Mouse (Mus musculus): ENCODE measurements around the gene Grik1. TPM values are rescaled to one million over a fixed set of nuclear protein-coding genes. Genes with fewer than 3 reads are reported as not detected.

Gene Grik1
- total RNA-seq, 1 experiment = not detected

GRCm38 (mm10) chr16:87902049-87902448, 388.0 kb downstream of the Grik1 start:
- Histone ChIP-seq H3K4me3 (ENCODE audit: insufficient read depth in 1 of 2, low read depth in 1 of 2, low read length in 2 of 2, poor library complexity in 1 of 2, severe bottlenecking in 1 of 2) (no peak overlapping the region), H3K4me1 (ENCODE audit: control insufficient read depth in 2 of 2, insufficient read depth in 2 of 2, low read length in 2 of 2, poor library complexity in 1 of 2) (no peaks in the 10 kb centered on the region), H3K9me3 (ENCODE audit: control insufficient read depth, insufficient read depth, low read depth, low read length) (no peaks in the 10 kb centered on the region), H3K9ac (ENCODE audit: insufficient read depth, low read depth, low read length, poor library complexity, severe bottlenecking) (no peak overlapping the region), H3K27ac (ENCODE audit: insufficient read depth, low read depth, low read length, poor library complexity, severe bottlenecking) (no peak overlapping the region), H3K36me3 (ENCODE audit: control insufficient read depth, insufficient read depth, low read length, poor library complexity, severe bottlenecking) (no peaks in the 10 kb centered on the region)
- in situ Hi-C loops (cut with MboI; ENCODE audit: low sequenced_read_pairs in 2 of 2, unreplicated experiment in 2 of 2) = no loop called here
- no peak for DNase-seq (ENCODE audit: low read depth, low spot score)
- TF ChIP-seq ZNF384 (IDR thresholded peaks at IDR 0.05; ENCODE audit: low read depth, low read length) (no peak), ZC3H11A (IDR thresholded peaks at IDR 0.05; ENCODE audit: borderline replicate concordance, low read depth, low read length) (no peak), MAFK (IDR thresholded peaks at IDR 0.05; ENCODE audit: insufficient read depth, low read depth, low read length) (no peak), HCFC1 (IDR thresholded peaks at IDR 0.05; ENCODE audit: borderline replicate concordance, insufficient read depth, low read length) (no peak), CHD2 (IDR thresholded peaks at IDR 0.05; ENCODE audit: low read depth, low read length) (no peak)

DNA sequence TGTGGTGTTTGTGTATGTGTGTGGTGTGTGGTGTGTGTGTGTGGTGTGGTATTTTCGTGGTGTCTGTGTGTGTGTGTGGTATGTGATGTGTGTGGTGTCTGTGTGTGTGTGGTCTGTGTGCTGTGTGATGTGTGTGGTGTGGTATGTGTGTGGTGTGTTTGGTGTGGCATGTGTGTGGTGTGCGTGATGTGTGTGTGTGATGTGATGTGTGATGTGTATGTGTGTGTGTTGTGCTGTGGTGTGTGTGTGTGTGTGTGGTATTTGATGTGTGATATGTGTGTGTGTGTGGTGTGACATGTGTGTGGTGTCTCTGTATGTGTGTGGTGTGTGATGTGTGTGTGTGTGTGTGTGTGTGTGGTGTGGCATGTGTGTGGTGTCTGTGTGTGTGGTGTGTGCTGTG, 388.9 kb downstream of the Grik1 start:
- no peak overlapping the region for H3K27ac ChIP-seq (ENCODE audit: insufficient read depth, low read depth, low read length, poor library complexity, severe bottlenecking)
- no peak overlapping the region for H3K9ac ChIP-seq (ENCODE audit: insufficient read depth, low read depth, low read length, poor library complexity, severe bottlenecking)
- no peaks in the 10 kb centered on the region for H3K36me3 ChIP-seq (ENCODE audit: control insufficient read depth, insufficient read depth, low read length, poor library complexity, severe bottlenecking)
- no peak for DNase-seq (ENCODE audit: low read depth, low spot score)
- in situ Hi-C loops (cut with MboI; ENCODE audit: low sequenced_read_pairs in 2 of 2, unreplicated experiment in 2 of 2) = no loop called here
- no peaks in the 10 kb centered on the region for H3K4me1 ChIP-seq (ENCODE audit: control insufficient read depth in 2 of 2, insufficient read depth in 2 of 2, low read length in 2 of 2, poor library complexity in 1 of 2)
- no peak for TF ChIP-seq ZC3H11A (IDR thresholded peaks at IDR 0.05; ENCODE audit: borderline replicate concordance, low read depth, low read length)
- no peak for TF ChIP-seq HCFC1 (IDR thresholded peaks at IDR 0.05; ENCODE audit: borderline replicate concordance, insufficient read depth, low read length)
- no peak for TF ChIP-seq MAFK (IDR thresholded peaks at IDR 0.05; ENCODE audit: insufficient read depth, low read depth, low read length)
- TF ChIP-seq ZNF384 (IDR thresholded peaks at IDR 0.05; ENCODE audit: low read depth, low read length) = no peak
- TF ChIP-seq CHD2 (IDR thresholded peaks at IDR 0.05; ENCODE audit: low read depth, low read length) = no peak
- no peaks in the 10 kb centered on the region for H3K9me3 ChIP-seq (ENCODE audit: control insufficient read depth, insufficient read depth, low read depth, low read length)
- no peak overlapping the region for H3K4me3 ChIP-seq (ENCODE audit: insufficient read depth in 1 of 2, low read depth in 1 of 2, low read length in 2 of 2, poor library complexity in 1 of 2, severe bottlenecking in 1 of 2)

DNA sequence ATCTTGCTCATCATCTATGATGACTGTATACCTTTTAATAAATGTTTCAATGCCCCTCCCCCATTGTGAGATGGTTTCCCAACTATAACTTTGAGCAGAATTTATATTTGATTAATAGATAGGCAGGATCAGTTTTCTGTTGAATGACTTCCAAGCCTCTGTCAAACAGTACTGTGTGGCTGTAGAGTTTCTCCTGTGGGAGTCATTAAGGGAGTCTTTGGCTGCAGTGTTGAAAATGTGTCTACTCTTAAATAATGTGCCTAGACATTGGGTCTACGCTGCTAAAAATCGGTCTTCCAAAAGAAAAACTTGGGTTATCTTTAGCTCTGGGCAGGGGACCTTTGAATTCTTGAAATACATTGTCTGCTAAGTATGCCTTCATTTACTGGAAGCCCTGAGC, 414.1 kb downstream of the Grik1 start:
- in situ Hi-C loops (cut with MboI; ENCODE audit: low sequenced_read_pairs in 2 of 2, unreplicated experiment in 2 of 2) = no loop called here
- H3K4me1 ChIP-seq (ENCODE audit: control insufficient read depth in 2 of 2, insufficient read depth in 2 of 2, low read length in 2 of 2, poor library complexity in 1 of 2) = no peaks in the 10 kb centered on the region
- H3K9ac ChIP-seq (ENCODE audit: insufficient read depth, low read depth, low read length, poor library complexity, severe bottlenecking) = no peak overlapping the region
- no peak overlapping the region for H3K4me3 ChIP-seq (ENCODE audit: insufficient read depth in 1 of 2, low read depth in 1 of 2, low read length in 2 of 2, poor library complexity in 1 of 2, severe bottlenecking in 1 of 2)
- H3K9me3 ChIP-seq (ENCODE audit: control insufficient read depth, insufficient read depth, low read depth, low read length) = no peaks in the 10 kb centered on the region
- H3K36me3 ChIP-seq (ENCODE audit: control insufficient read depth, insufficient read depth, low read length, poor library complexity, severe bottlenecking) = no peaks in the 10 kb centered on the region
- no peak for DNase-seq (ENCODE audit: low read depth, low spot score)
- TF ChIP-seq HCFC1 (IDR thresholded peaks at IDR 0.05; ENCODE audit: borderline replicate concordance, insufficient read depth, low read length) (no peak), CHD2 (IDR thresholded peaks at IDR 0.05; ENCODE audit: low read depth, low read length) (no peak)
- H3K27ac ChIP-seq (ENCODE audit: insufficient read depth, low read depth, low read length, poor library complexity, severe bottlenecking) = no peak overlapping the region

DNA sequence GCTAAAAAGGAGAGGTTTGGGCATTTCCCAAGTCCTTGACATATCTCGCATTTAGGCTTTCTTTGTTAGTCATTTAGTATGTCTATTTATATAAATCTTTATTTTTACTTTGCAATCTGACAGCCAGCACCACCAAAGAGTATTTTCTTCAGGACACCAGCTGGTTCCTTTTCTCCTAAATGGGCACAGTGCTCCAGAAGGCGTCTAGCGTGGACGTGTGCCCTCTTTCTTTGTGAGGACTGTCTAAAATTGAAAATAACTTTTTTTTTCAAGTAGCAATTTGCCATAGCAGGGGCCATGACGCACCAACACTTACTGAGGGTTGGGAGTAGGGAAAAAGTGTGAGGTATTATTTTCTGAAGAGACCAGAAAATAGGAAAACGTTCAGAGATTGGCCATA, 425.5 kb downstream of the Grik1 start:
- H3K4me1 ChIP-seq (ENCODE audit: control insufficient read depth in 2 of 2, insufficient read depth in 2 of 2, low read length in 2 of 2, poor library complexity in 1 of 2) = no peaks in the 10 kb centered on the region
- TF ChIP-seq HCFC1 (IDR thresholded peaks at IDR 0.05; ENCODE audit: borderline replicate concordance, insufficient read depth, low read length) = no peak
- TF ChIP-seq CHD2 (IDR thresholded peaks at IDR 0.05; ENCODE audit: low read depth, low read length) = no peak
- no peak for TF ChIP-seq MAFK (IDR thresholded peaks at IDR 0.05; ENCODE audit: insufficient read depth, low read depth, low read length)
- no peak for TF ChIP-seq ZC3H11A (IDR thresholded peaks at IDR 0.05; ENCODE audit: borderline replicate concordance, low read depth, low read length)
- no peak for TF ChIP-seq ZNF384 (IDR thresholded peaks at IDR 0.05; ENCODE audit: low read depth, low read length)
- H3K27ac ChIP-seq (ENCODE audit: insufficient read depth, low read depth, low read length, poor library complexity, severe bottlenecking) = no peak overlapping the region
- in situ Hi-C loops (cut with MboI; ENCODE audit: low sequenced_read_pairs in 2 of 2, unreplicated experiment in 2 of 2) = no loop called here
- H3K9me3 ChIP-seq (ENCODE audit: control insufficient read depth, insufficient read depth, low read depth, low read length) = no peaks in the 10 kb centered on the region
- H3K4me3 ChIP-seq (ENCODE audit: insufficient read depth in 1 of 2, low read depth in 1 of 2, low read length in 2 of 2, poor library complexity in 1 of 2, severe bottlenecking in 1 of 2) = no peak overlapping the region
- no peaks in the 10 kb centered on the region for H3K36me3 ChIP-seq (ENCODE audit: control insufficient read depth, insufficient read depth, low read length, poor library complexity, severe bottlenecking)
- no peak for DNase-seq (ENCODE audit: low read depth, low spot score)
- no peak overlapping the region for H3K9ac ChIP-seq (ENCODE audit: insufficient read depth, low read depth, low read length, poor library complexity, severe bottlenecking)

DNA sequence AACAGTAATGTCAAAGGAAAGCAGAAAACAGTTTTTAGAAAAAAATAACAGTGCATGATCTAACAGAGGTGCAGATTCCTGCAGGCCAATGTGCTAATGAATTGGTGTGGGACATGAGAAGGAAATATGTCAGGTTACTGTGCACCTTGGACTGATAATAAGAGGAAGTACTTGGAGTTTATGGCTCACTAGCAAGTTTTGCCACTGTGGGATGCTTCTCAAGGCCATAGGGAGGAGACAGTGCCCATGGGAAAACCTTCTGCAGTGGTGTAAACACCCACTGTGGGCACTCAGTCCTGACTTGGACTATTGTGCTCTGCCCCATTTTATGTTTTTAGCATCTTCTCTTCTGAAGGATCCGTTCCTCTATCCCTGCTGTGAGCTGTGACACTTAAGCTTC, 428.3 kb downstream of the Grik1 start:
- Histone ChIP-seq H3K9ac (ENCODE audit: insufficient read depth, low read depth, low read length, poor library complexity, severe bottlenecking) (no peak overlapping the region), H3K27ac (ENCODE audit: insufficient read depth, low read depth, low read length, poor library complexity, severe bottlenecking) (no peak overlapping the region), H3K9me3 (ENCODE audit: control insufficient read depth, insufficient read depth, low read depth, low read length) (no peaks in the 10 kb centered on the region), H3K4me3 (ENCODE audit: insufficient read depth in 1 of 2, low read depth in 1 of 2, low read length in 2 of 2, poor library complexity in 1 of 2, severe bottlenecking in 1 of 2) (no peak overlapping the region), H3K4me1 (ENCODE audit: control insufficient read depth in 2 of 2, insufficient read depth in 2 of 2, low read length in 2 of 2, poor library complexity in 1 of 2) (no peaks in the 10 kb centered on the region), H3K36me3 (ENCODE audit: control insufficient read depth, insufficient read depth, low read length, poor library complexity, severe bottlenecking) (no peaks in the 10 kb centered on the region)
- in situ Hi-C loops (cut with MboI; ENCODE audit: low sequenced_read_pairs in 2 of 2, unreplicated experiment in 2 of 2) = no loop called here
- no peak for DNase-seq (ENCODE audit: low read depth, low spot score)
- TF ChIP-seq MAFK (IDR thresholded peaks at IDR 0.05; ENCODE audit: insufficient read depth, low read depth, low read length) (no peak), ZNF384 (IDR thresholded peaks at IDR 0.05; ENCODE audit: low read depth, low read length) (no peak), ZC3H11A (IDR thresholded peaks at IDR 0.05; ENCODE audit: borderline replicate concordance, low read depth, low read length) (no peak), HCFC1 (IDR thresholded peaks at IDR 0.05; ENCODE audit: borderline replicate concordance, insufficient read depth, low read length) (no peak), CHD2 (IDR thresholded peaks at IDR 0.05; ENCODE audit: low read depth, low read length) (no peak)

All from ES-E14 (cell line).